Mouse (Mus musculus) C3H10T1/2 (cell line): ENCODE measurements around the gene Gm10184. TPM values are rescaled to one million over a fixed set of nuclear protein-coding genes. Genes with fewer than 3 reads are reported as not detected.

Experiments
- polyA plus RNA-seq, 2 experiments: library from polyadenylated mRNA; unstranded; fragments of >200 nt; fragmentation: generic; extraction: Trizol; gene quantifications; one replicate each; pipeline ENCODE4 v1.2.1; 2012; ENCODE audit warnings: missing spikeins in 2 of 2

Gm10184 gene
- 100 to 1,000 TPM in 1 of 2 experiments, 10 to 100 TPM in 1; 14.7 to 150 TPM for polyA plus RNA-seq

DNA sequence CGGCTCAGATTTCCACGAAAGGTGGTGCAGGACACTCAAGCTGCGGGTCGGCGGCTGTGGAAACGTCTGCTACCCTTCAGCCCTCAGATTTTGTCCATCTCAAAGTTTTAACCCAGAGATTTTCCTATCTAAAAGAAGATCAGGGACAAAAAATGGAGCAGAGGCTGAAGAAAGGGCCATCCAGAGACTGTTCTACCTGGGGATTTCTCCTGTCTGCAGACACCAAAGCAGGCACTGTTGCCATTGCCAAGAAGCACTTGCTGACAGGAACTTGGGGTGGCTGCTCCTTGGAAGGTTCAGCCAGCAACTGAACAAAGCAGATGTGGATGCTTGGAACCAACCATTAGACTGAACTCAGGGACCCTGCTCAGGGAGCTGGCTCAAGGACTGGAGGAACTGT, at the start of gene Gm10184:
Gene Gm10184, minus strand, starts transcription at position 101 of the 400 bp plus-strand sequence.

